Mouse (Mus musculus) CD4-positive naive resting alpha-beta T cell, adult 76 days (primary cell): ENCODE measurements around the gene Lcmt2. TPM values are rescaled to one million over a fixed set of nuclear protein-coding genes. Genes with fewer than 3 reads are reported as not detected.

Experiments
- total RNA-seq: library from RNA; stranded (reverse); gene quantifications from one replicate; pipeline ENCODE4 v1.2.4, GENCODE M21; 2023

Gene Lcmt2
- 8.6 TPM for total RNA-seq

DNA sequence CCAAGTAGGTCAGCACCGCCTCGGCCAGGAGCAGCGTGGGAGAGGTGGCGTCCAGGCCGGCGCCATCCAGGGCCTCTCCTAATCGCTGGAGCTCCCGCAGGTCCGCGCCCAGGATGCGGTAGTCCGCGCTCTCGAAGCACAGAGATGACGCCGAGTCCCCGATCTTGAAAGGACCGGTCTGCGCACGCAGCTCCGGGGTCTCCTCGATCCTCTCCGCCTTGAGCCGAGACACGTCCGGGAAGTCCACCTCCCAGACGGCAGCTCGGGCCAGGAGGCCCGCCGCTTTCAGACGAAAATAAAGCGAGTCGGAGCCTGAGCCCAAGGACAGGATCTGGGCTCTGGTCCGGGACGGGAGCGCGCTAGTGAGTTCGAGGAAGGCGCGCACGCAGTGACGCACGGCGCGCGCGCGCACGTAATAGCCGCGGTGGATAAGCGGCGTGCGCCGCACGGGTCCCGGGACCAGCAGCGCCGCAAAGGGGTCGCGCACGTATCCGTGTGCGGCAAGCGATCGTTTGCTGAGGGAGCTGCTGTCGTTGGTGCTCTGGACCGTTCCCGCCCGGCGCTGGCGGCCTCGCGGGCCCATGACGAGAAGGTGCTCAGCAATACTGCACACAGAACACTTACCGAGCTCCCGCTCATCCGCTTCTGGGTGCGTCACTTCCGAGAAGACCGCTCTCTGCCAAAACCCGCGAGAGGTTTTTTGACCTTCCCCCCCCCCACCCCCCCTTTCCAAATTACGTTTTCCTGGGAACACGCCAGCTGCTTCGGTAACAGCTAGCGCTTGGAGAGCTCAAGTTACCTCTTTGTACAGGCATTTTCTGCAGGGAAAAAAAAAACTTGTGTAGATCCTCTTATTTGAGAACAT, at the start of gene Lcmt2, which contains the start of gene Adal:
Lcmt2 (minus strand) TSS at position 636 of the 865 bp plus-strand sequence.
Adal (plus strand) TSS at position 411 of the 865 bp plus-strand sequence.

DNA sequence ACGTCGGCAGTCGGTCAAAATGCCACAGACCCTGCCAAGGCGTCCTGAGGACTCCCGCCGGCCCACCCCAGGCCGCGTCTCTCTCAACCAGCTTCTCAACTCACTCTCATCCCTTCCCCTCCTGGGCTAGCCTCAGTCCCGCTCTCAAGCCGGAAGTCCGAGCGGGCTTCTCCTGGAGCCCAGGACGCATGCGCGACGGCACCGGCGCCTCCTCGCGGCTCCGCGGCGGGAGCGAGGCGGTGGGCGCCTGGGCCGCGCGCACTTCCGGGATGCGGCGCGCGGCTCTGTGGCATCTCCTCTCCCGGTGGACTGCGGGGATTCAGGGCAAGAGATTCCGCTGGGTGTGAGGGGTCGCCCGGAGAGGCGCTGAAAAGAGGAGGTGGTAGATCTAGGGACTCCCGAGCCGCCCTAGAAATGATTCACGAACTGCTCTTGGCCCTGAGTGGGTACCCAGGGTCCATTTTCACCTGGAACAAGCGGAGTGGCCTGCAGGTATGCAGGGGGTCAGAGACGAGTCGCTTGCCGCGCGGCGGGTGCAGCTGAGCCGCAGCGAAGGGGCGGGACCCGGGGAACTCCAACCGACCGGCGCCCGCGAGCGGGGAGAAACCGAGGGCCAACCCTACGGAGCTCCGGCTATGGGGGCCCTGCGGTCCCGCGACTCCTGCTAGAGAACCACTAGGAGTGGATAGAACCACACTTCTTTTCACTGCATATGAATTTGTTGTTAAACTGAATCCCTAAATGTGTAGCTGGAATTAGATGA, 30.7 kb upstream of the Lcmt2 start, which contains the start of gene Zscan29:
Zscan29 (minus strand) TSS at position 146 of the 763 bp plus-strand sequence.

DNA sequence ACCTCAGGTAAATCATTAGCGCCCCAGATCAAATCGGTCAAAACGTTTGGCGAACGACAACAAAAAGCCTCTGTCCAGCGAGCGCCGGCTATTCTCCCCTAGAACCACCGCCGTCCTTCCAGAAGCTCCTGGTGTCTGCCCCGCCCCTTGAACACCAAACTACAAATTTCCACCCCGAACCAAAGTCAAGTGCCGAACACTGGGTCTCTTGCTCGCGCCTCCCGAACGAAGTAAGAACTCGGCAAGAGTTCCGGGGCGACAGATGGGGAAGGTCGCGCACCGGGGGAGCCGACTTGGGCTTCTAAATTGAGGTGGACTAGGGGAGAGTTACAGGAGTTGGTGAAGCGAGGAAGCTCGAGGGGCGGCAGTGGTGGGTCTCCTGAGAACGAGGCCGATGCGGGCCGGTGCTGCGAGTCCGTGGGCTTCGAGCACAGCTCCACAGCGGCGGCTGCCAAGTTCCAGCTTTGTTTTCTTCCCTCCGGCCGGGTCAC, 30.1 kb upstream of the Lcmt2 start, which contains the start of gene Tubgcp4:
Tubgcp4 (plus strand) TSS at position 174 of the 491 bp plus-strand sequence.

DNA sequence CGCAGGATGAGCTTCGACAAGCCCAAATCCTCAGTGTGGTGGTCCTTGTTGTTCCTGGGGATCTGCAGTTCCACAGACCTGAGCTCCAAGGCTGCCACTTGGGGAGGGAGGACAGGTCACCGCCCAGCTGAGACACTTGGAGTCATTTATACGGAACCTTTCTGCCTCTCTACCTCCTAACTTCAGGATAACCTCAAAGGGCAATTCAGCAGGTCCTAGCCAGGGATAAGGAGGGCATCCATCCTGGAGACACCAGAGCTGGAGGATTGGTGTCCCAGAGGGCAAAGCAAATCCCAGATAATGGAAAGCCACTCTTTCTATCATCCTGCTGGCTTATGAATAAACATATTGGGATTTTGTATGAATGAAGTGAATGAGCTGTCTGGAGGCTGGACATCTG, 30.8 kb downstream of the Lcmt2 start, which contains the start of gene Tgm7:
Tgm7 (minus strand) TSS at position 101 of the 400 bp plus-strand sequence.

DNA sequence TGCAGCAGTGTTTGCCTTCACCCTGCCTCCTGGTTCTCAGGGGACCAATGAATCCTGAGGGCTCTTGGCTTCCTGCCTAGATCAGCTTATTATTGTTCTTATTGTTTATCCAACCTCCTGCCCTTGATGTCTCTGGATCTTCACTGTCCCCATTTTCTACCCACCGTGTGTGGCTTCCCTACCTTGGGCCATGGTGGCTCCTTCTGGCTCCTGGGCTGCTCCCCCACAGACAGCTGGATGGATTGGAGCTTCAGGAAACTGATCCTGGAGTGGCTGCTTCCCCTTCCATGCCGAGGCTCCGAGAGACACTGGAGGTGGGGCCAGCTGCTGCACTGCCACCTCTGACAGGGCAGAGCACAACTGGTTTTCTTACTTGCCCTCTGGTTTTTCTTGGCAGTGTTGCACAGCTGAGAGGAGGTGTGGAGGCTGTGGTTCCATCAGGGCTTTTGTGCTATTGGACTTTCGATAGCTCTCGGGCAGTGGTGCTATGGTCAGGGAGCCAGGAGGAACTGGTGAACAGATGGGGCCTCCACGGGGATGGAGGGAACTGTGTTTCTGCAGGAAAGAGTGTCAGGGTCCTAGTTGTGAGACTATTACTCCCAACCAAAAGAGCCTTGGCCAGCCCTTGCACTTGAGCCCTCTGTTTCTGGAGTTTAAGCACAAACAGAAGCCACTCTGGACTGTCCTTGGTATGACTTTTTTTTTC, 54.8 kb downstream of the Lcmt2 start, which contains the start of gene Tgm5:
Tgm5 (minus strand) TSS at position 362 of the 706 bp plus-strand sequence.

Other genes starting within 250 kb of the Lcmt2 start
- gene Ubr1, start 169.9 kb downstream of the Lcmt2 start, total RNA-seq, result 75.4 TPM
- 29.9 TPM for gene Tmem62, start 163.6 kb downstream of the Lcmt2 start, total RNA-seq
- gene Ccndbp1, start 132.2 kb downstream of the Lcmt2 start, total RNA-seq, result 85.0 TPM
- gene Epb42, start 103.6 kb downstream of the Lcmt2 start, total RNA-seq, result 2.8 TPM
- gene Tgm5, start 54.8 kb downstream of the Lcmt2 start, total RNA-seq, result not detected
- not detected for gene Tgm7, start 30.9 kb downstream of the Lcmt2 start, total RNA-seq
- 13.9 TPM for gene Adal, start 225 bp downstream of the Lcmt2 start, total RNA-seq
- 68.5 TPM for gene Tubgcp4, start 30.0 kb upstream of the Lcmt2 start, total RNA-seq
- 24.7 TPM for gene Zscan29, start 30.5 kb upstream of the Lcmt2 start, total RNA-seq
- 73.1 TPM for gene Trp53bp1, start 130.8 kb upstream of the Lcmt2 start, total RNA-seq
- gene Map1a, start 148.9 kb upstream of the Lcmt2 start, total RNA-seq, result 0.09 TPM
- 16.9 TPM for gene Ppip5k1, start 214.7 kb upstream of the Lcmt2 start, total RNA-seq
- not detected for gene Ckmt1, start 217.1 kb upstream of the Lcmt2 start, total RNA-seq
- gene Strc, start 246.5 kb upstream of the Lcmt2 start, total RNA-seq, result 1.1 TPM